Mouse (Mus musculus) forebrain, embryonic 10.5 days (tissue): Measurements from ENCODE around the gene Fam84b. TPM values are rescaled to one million over a fixed set of nuclear protein-coding genes. Genes with fewer than 3 reads are reported as not detected.

ENCODE experiments used
- DNase-seq: peaks from one replicate; pipeline ENCODE4 v3.0.0-alpha.2; 2017; ENCODE audit warnings: low spot score; ENCODE audit errors: extremely low spot score
- H3K27ac ChIP-seq: fragments of 300-500 bp; sonication (generic); 2 replicates; pipeline ENCODE4 v1.5.1; 2016; ENCODE audit warnings: mild to moderate bottlenecking
- H3K27me3 ChIP-seq: fragments of 300-500 bp; sonication (generic); 2 replicates; pipeline ENCODE4 v1.6.1; 2016; ENCODE audit warnings: mild to moderate bottlenecking; ENCODE audit not compliant: poor library complexity, severe bottlenecking
- H3K36me3 ChIP-seq: fragments of 300-500 bp; sonication (generic); replicated peaks from 2 replicates; pipeline ENCODE4 v1.6.1; 2016; ENCODE audit warnings: mild to moderate bottlenecking, moderate library complexity
- H3K4me1 ChIP-seq: fragments of 300-500 bp; sonication (generic); 2 replicates; pipeline ENCODE4 v1.6.1; 2016
- H3K4me3 ChIP-seq: fragments of 300-500 bp; sonication (generic); 2 replicates; pipeline ENCODE4 v1.5.1; 2016; ENCODE audit warnings: mild to moderate bottlenecking, moderate library complexity
- H3K9me3 ChIP-seq: fragments of 300-500 bp; sonication (generic); 2 replicates; pipeline ENCODE4 v1.6.1; 2016; ENCODE audit warnings: mild to moderate bottlenecking, moderate library complexity
- WGBS: fragments of 180-500 bp; shearing (Covaris S2); methylation state at CpG from one replicate; pipeline ENCODE4 v1.1.7; 2016; 5-methylcytosine and 5-hydroxymethylcytosine counted together
- polyA plus RNA-seq: library from polyadenylated mRNA; unstranded; fragments of >200 nt; fragmentation: Nextera tagmentation; extraction: Ambion mirVana; gene quantifications from 2 replicates; pipeline ENCODE4 v1.2.1, GENCODE M21; 2016

Gene Fam84b
- 23.5 TPM in 2 replicates for polyA plus RNA-seq

DNA sequence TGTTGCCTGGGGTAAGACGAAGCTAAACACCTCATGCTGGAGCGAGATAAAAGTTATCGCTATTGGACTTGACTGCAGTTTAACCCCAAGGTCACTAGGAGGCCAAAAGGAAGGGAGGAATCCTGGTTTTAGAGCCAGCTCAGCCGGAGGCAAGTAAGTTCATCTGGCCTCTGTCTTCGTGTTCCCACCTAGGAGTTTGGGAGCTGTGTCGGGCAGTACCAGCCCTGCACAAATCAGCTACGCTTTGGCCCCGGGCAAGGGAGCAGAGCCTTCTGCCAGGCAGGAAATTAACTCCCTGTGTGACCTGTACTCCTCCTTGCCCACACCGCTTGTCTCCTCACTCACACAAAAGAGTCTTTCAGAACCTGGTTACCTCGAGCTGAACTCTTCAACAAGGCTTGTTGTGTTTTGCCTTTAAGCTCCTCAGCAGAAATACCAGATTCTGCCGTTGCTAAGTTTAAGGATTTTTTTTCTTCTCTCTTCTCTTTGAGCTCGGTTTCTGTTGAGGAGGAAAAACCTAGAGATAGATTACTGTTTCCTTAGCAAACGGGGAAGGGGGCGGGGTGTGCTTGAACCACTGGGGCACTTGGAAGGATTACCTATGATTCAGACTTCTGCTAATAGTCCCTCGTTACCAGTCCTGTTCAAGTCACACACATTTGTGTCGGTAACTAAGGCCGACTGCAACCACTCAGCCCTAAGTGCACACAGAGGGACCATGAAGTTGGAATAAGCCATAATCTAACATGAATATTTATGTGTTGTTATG lies at the start of gene Fam84b:
Fam84b (minus strand) TSS at position 548 of the 769 bp plus-strand sequence.
- peaks cover 20% of the 10 kb centered on the region for H3K4me1 ChIP-seq
- no peaks in the 10 kb centered on the region for H3K36me3 ChIP-seq
- DNase-seq = peak; percentile 47
- H3K27ac ChIP-seq = peak within 1 kb of the TSS; percentile 69
- H3K27me3 ChIP-seq = no peaks in the 10 kb centered on the region
- H3K4me3 ChIP-seq = no peak within 1 kb of the TSS
- WGBS = 30% methylated on average over 17 of the region's 17 CpGs
- no peaks in the 10 kb centered on the region for H3K9me3 ChIP-seq

DNA sequence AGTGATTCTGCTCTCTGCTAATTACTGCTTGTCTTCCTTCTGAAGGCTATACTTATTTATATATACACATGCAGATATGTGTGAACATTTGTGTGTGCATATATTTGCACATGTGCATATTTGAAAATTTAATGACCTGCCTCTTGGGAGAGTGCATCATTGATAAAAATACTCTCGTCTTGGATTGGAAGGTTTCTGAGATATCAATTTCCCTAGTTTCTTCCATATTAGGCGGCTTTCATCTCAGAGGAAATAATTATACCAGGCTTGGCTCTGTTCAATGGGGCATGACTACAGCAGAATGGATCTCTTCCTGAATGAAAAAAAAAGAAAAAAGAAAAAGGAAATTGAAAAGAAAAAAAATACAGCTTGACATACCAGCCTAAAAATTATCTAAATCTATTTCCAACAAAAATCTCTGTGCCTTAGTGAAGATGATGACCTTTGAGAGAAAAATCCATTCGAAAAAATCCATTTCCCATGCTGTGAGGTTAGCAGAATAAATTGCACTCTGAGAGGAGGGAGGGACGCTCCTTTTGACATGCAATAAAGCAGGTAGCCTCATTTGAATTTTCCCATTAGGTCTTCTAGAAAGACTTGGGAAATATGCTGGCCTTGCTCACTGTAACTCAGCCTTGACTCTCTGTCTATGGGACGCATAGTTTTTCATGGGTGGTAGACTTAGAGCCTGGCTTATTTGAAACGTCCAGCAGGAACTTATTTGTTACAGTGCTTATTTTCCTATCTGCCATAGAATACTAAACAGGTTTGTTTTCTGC lies 44.8 kb upstream of the Fam84b start:
- 78% methylated on average over 6 of the region's 6 CpGs for WGBS
- no peaks in the 10 kb centered on the region for H3K27me3 ChIP-seq

GRCm38 (mm10) chr15:60896040-60896439 lies 42.5 kb upstream of the Fam84b start:
- no peak for DNase-seq
- H3K4me1 ChIP-seq = no peaks in the 10 kb centered on the region
- H3K27me3 ChIP-seq = no peaks in the 10 kb centered on the region
- H3K36me3 ChIP-seq = no peaks in the 10 kb centered on the region
- no peaks in the 10 kb centered on the region for H3K9me3 ChIP-seq
- WGBS = 87% methylated on average over 2 of the region's 2 CpGs
- H3K4me3 ChIP-seq = no peak overlapping the region
- H3K27ac ChIP-seq = no peak overlapping the region

More for the DNA sequence above, 44.8 kb upstream of the Fam84b start:
- no peaks in the 10 kb centered on the region for H3K9me3 ChIP-seq
- no peaks in the 10 kb centered on the region for H3K36me3 ChIP-seq
- no peak overlapping the region for H3K27ac ChIP-seq
- no peak overlapping the region for H3K4me3 ChIP-seq
- no peaks in the 10 kb centered on the region for H3K4me1 ChIP-seq
- DNase-seq = no peak

DNA sequence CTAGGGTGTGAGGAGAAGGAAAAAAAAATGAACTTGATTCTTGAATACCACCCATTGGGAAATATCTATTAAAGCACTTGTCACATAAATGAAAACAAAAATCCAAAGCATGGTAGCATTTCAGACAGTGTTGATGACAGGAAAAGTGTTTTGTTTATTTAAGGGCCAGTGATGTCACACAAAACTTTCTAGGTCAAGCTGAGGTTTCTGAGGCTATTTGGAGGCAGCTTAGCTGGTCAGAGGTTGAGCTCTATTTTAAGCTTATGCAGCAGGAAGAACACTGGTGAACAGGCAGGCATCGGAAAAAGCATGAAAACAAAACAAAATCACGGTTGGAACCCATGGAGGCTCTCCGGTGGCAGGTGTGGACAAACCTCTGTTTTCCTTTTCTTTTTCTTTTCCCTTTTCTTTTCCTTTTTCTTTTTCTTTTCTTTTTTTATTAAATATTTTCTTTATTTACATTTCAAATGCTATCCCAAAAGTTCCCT lies 39.4 kb upstream of the Fam84b start:
- DNase-seq = no peak

DNA sequence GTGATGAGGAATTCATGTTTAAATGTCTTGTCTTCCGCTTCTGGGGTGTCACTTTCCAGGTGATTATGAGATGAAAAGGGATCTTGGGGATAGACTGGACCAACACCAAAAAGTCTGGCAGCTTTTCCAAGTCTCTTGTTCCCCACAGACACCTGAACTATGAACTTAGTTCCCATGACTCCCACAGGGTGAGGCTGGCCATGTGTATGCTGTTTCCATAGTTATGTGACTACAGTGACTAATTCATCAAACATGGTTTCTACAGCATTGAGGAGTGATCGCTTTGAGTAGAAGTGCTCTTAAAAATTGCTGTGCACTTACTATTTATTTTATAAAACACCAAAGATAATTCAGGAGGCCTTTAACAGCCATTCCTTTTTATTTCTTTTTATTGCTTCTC lies 35.1 kb upstream of the Fam84b start:
- Histone ChIP-seq H3K36me3 (no peaks in the 10 kb centered on the region), H3K9me3 (no peaks in the 10 kb centered on the region), H3K4me1 (no peaks in the 10 kb centered on the region), H3K4me3 (no peak overlapping the region), H3K27ac (no peak overlapping the region), H3K27me3 (no peaks in the 10 kb centered on the region)
- DNase-seq = no peak
- 89% methylated on average over 2 of the region's 2 CpGs for WGBS

More for the DNA sequence above, 39.4 kb upstream of the Fam84b start:
- H3K36me3 ChIP-seq = no peaks in the 10 kb centered on the region
- no peak overlapping the region for H3K4me3 ChIP-seq
- H3K27ac ChIP-seq = no peak overlapping the region
- no peaks in the 10 kb centered on the region for H3K27me3 ChIP-seq
- H3K9me3 ChIP-seq = no peaks in the 10 kb centered on the region
- H3K4me1 ChIP-seq = no peaks in the 10 kb centered on the region
- WGBS = 78% methylated on average over 3 of the region's 3 CpGs

GRCm38 (mm10) chr15:60875721-60876120 lies 22.1 kb upstream of the Fam84b start:
- Histone ChIP-seq H3K4me3 (no peak overlapping the region), H3K27ac (no peak overlapping the region), H3K27me3 (no peaks in the 10 kb centered on the region), H3K36me3 (no peaks in the 10 kb centered on the region), H3K4me1 (no peaks in the 10 kb centered on the region), H3K9me3 (no peaks in the 10 kb centered on the region)
- no peak for DNase-seq
- 93% methylated on average over 6 of the region's 6 CpGs for WGBS

GRCm38 (mm10) chr15:60862417-60862816 lies 8.8 kb upstream of the Fam84b start:
- WGBS = 91% methylated on average over 3 of the region's 3 CpGs
- no peaks in the 10 kb centered on the region; the same call in 1 of the 2 replicates for H3K9me3 ChIP-seq
- DNase-seq = no peak
- no peaks in the 10 kb centered on the region for H3K27me3 ChIP-seq
- H3K36me3 ChIP-seq = no peaks in the 10 kb centered on the region
- H3K4me1 ChIP-seq = no peaks in the 10 kb centered on the region
- no peak overlapping the region for H3K4me3 ChIP-seq
- no peak overlapping the region for H3K27ac ChIP-seq

- 83% methylated on average over 1 of the region's 1 CpGs for WGBS
- Histone ChIP-seq H3K4me3 (no peak overlapping the region), H3K9me3 (no peaks in the 10 kb centered on the region), H3K4me1 (peaks cover 15% of the 10 kb centered on the region), H3K27ac (no peak overlapping the region), H3K36me3 (no peaks in the 10 kb centered on the region), H3K27me3 (no peaks in the 10 kb centered on the region)
- DNase-seq = no peak
These were observed 1.5 kb upstream of the Fam84b start for GRCm38 (mm10) chr15:60855112-60855511.

DNA sequence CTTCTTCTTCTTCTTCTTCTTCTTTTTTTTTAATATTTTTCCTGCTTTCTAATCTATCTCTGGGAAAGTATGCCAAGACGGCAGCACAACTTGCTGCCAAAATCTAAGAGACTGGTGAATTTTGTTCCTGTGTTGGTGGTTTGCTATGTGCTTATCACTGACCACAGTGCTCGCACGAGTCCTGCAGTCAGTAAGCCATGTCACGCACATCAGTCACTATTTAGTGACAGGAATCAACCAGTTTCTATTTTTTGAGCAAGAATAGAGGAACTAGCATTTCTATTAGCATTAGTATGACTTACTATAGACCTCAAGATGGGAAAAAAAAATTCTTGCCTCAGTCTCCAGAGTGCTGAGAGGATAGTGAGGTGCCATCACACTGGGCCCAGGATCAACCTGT lies 573 bp upstream of the Fam84b start:
- H3K4me3 ChIP-seq = no peak overlapping the region
- H3K9me3 ChIP-seq = no peaks in the 10 kb centered on the region
- DNase-seq = no peak
- H3K27me3 ChIP-seq = no peaks in the 10 kb centered on the region
- peaks cover 20% of the 10 kb centered on the region for H3K4me1 ChIP-seq
- WGBS = 80% methylated on average over 4 of the region's 4 CpGs
- no peaks in the 10 kb centered on the region for H3K36me3 ChIP-seq
- H3K27ac ChIP-seq = no peak overlapping the region

DNA sequence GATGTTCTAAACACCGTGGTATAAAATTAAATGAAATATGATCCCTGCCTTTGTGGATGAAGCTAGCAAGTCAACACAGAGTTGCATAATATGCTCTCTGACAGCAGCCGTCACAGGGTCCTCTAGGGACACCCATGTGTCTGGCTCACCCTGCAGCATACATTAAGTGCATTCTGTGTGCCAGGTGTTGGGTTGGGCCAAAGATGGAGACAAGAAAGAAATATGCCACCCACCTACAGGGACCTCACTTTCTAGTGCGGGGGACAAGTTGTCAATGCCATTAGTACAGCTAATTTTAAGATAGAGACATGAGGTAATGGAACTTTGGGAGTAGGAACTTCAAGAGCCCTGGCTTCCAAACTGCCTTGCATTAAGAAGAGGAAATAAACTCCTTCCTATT lies 4.9 kb downstream of the Fam84b start:
- Histone ChIP-seq H3K4me1 (peaks cover 41% of the 10 kb centered on the region), H3K9me3 (no peaks in the 10 kb centered on the region), H3K4me3 (no peak overlapping the region), H3K27ac (no peak overlapping the region), H3K27me3 (no peaks in the 10 kb centered on the region; the same call in 1 of the 2 replicates), H3K36me3 (no peaks in the 10 kb centered on the region)
- WGBS = 90% methylated on average over 3 of the region's 3 CpGs
- no peak for DNase-seq

DNA sequence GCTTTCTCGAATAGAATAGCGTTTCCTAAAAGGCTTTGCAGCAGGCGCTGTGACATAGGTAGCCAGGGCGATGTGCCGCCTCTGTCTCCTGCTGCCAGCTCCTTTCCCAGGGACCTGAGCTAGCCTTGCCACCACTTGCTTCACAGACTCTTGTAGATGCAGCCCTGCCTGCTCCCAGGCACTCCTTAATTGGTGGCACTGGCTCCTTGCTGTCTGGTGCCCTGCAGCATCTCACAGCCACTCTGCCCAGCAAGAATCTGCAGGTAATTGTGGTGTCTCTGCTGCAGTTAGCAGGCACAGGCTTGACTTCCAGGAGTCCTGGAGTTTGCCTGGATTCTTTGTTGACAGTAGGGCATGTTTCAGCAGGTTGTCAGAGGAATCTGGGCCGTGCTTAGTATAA lies 7.3 kb downstream of the Fam84b start:
- no peak for DNase-seq
- Histone ChIP-seq H3K27ac (peak overlapping the region; percentile 74), H3K27me3 (no peaks in the 10 kb centered on the region; the same call in 1 of the 2 replicates), H3K4me3 (no peak overlapping the region), H3K36me3 (no peaks in the 10 kb centered on the region), H3K9me3 (no peaks in the 10 kb centered on the region), H3K4me1 (peaks cover 40% of the 10 kb centered on the region)
- 29% methylated on average over 6 of the region's 6 CpGs for WGBS

DNA sequence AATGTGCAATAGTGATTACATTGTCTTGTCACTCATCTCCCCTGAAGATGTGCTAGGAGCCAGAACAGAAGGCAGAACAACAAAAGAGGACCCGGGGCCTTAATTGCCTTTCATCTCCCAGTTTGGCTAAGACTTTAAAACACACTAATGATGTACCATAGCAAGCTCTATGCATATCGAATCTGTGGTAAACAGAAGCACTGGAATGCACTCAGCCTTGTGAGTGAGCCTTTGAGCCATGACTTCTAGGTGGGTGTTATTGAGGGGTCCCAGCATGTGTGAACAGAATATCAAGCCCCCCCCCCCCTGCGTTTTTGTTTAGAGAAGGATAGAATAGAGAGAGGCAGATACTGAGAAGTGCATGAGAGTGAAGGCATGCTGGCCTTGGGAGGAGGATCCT lies 7.7 kb downstream of the Fam84b start:
- H3K4me3 ChIP-seq = no peak overlapping the region

GRCm38 (mm10) chr15:60841785-60842184 lies 11.8 kb downstream of the Fam84b start:
- DNase-seq = no peak
- H3K9me3 ChIP-seq = no peaks in the 10 kb centered on the region
- no peak overlapping the region for H3K27ac ChIP-seq
- H3K4me1 ChIP-seq = peaks cover 67% of the 10 kb centered on the region
- no peaks in the 10 kb centered on the region for H3K27me3 ChIP-seq
- WGBS = 59% methylated on average over 4 of the region's 4 CpGs
- no peaks in the 10 kb centered on the region for H3K36me3 ChIP-seq
- no peak overlapping the region for H3K4me3 ChIP-seq

More for the DNA sequence above, 7.7 kb downstream of the Fam84b start:
- H3K4me1 ChIP-seq = peaks cover 44% of the 10 kb centered on the region
- no peaks in the 10 kb centered on the region; the same call in 1 of the 2 replicates for H3K27me3 ChIP-seq
- DNase-seq = no peak
- peak overlapping the region; percentile 74 for H3K27ac ChIP-seq
- WGBS = 15% methylated on average over 3 of the region's 3 CpGs
- no peaks in the 10 kb centered on the region for H3K36me3 ChIP-seq
- no peaks in the 10 kb centered on the region for H3K9me3 ChIP-seq
